Mouse (Mus musculus) heart, adult 2 months (tissue): ENCODE measurements around the gene Stat1.

Experiments used
- CTCF ChIP-seq: fragments of 200-600 bp; IDR thresholded peaks from 2 replicates; pipeline ENCODE4 v1.8.1; 2022; ENCODE audit warnings: antibody characterized with exemption, mild to moderate bottlenecking, moderate library complexity
- EP300 ChIP-seq: fragments of 200-500 bp; IDR thresholded peaks from 2 replicates; pipeline ENCODE4 v1.6.1; 2011; ENCODE audit warnings: low read depth, low read length, control low read depth; ENCODE audit not compliant: insufficient read depth

GRCm38 (mm10) chr1:52158040-52158439 lies 38.8 kb downstream of the Stat1 start:
- no peak for TF ChIP-seq EP300
- TF ChIP-seq CTCF, result no peak
